Mouse (Mus musculus): Measurements from ENCODE around the gene Zfp652.

Gene Zfp652

GRCm38 (mm10) chr11:95712563-95713224, at the start of gene Zfp652:
TSS of gene Zfp652 (plus strand) at chr11:95712673.
- peak; percentile 99 for DNase-seq (ENCODE audit: low read depth, low spot score)

GRCm38 (mm10) chr11:95666529-95667149, 45.8 kb upstream of the Zfp652 start, which contains the start of gene Phb:
TSS of gene Phb (plus strand) at chr11:95666957.
- DNase-seq (ENCODE audit: low read depth, low spot score): peak; percentile 100

GRCm38 (mm10) chr11:95667177-95667576, 45.3 kb upstream of the Zfp652 start:
- DNase-seq (ENCODE audit: low read depth, low spot score): no peak

GRCm38 (mm10) chr11:95668086-95668485, 44.4 kb upstream of the Zfp652 start:
- DNase-seq (ENCODE audit: low read depth, low spot score): peak; percentile 55

GRCm38 (mm10) chr11:95675498-95675897, 37.0 kb upstream of the Zfp652 start:
- DNase-seq (ENCODE audit: low read depth, low spot score): no peak

GRCm38 (mm10) chr11:95676307-95676706, 36.2 kb upstream of the Zfp652 start:
- peak; percentile 84 for DNase-seq (ENCODE audit: low read depth, low spot score)

- no peak for DNase-seq (ENCODE audit: low read depth, low spot score)
Observed at GRCm38 (mm10) chr11:95677925-95678701, 34.4 kb upstream of the Zfp652 start.

- DNase-seq (ENCODE audit: low read depth, low spot score): no peak
Observed at GRCm38 (mm10) chr11:95681995-95682601, 30.4 kb upstream of the Zfp652 start.

- no peak for DNase-seq (ENCODE audit: low read depth, low spot score)
Observed at GRCm38 (mm10) chr11:95682946-95683345, 29.5 kb upstream of the Zfp652 start.

GRCm38 (mm10) chr11:95686031-95686430, 26.4 kb upstream of the Zfp652 start:
- DNase-seq (ENCODE audit: low read depth, low spot score): peak; percentile 77

GRCm38 (mm10) chr11:95687084-95687656, 25.3 kb upstream of the Zfp652 start:
- DNase-seq (ENCODE audit: low read depth, low spot score): no peak

GRCm38 (mm10) chr11:95688515-95688914, 24.0 kb upstream of the Zfp652 start:
- no peak for DNase-seq (ENCODE audit: low read depth, low spot score)

GRCm38 (mm10) chr11:95688981-95689380, 23.5 kb upstream of the Zfp652 start:
- DNase-seq (ENCODE audit: low read depth, low spot score): no peak

- no peak for DNase-seq (ENCODE audit: low read depth, low spot score)
Observed at GRCm38 (mm10) chr11:95689544-95689943, 22.9 kb upstream of the Zfp652 start.

GRCm38 (mm10) chr11:95698541-95698940, 13.9 kb upstream of the Zfp652 start:
- no peak for DNase-seq (ENCODE audit: low read depth, low spot score)

- DNase-seq (ENCODE audit: low read depth, low spot score): no peak
Observed at GRCm38 (mm10) chr11:95700778-95701739, 11.4 kb upstream of the Zfp652 start.

GRCm38 (mm10) chr11:95704032-95704969, 8.2 kb upstream of the Zfp652 start:
- peak; percentile 87 for DNase-seq (ENCODE audit: low read depth, low spot score)

GRCm38 (mm10) chr11:95704970-95705330, 7.5 kb upstream of the Zfp652 start:
- DNase-seq (ENCODE audit: low read depth, low spot score): no peak

- DNase-seq (ENCODE audit: low read depth, low spot score): no peak
Observed at GRCm38 (mm10) chr11:95709534-95710040, 2.9 kb upstream of the Zfp652 start.
